Mouse (Mus musculus) layer of hippocampus, adult 8-10 months (tissue): ENCODE results near the gene Gabbr1. TPM values are rescaled to one million over a fixed set of nuclear protein-coding genes. Genes with fewer than 3 reads are reported as not detected.
A peak's percentile ranks its signal among the peaks of the same experiment; 100 is the strongest.
"Not testable (repeated sequence)": the region's sequence is repeated elsewhere in the genome, so short reads cannot be mapped to it uniquely, and the experiment has no call there.

Experiments used
- DNase-seq, 2 experiments: peaks; one replicate each; pipeline ENCODE4 v3.0.0; 2022; ENCODE audit warnings: low spot score in 2 of 2
- total RNA-seq, 4 experiments: library from RNA; stranded (reverse); gene quantifications; 2 replicates each; pipeline ENCODE4 v1.2.4; 2022

Gene Gabbr1
- total RNA-seq: 100 to 1,000 TPM; 595 to 693 (median 673) TPM

DNA sequence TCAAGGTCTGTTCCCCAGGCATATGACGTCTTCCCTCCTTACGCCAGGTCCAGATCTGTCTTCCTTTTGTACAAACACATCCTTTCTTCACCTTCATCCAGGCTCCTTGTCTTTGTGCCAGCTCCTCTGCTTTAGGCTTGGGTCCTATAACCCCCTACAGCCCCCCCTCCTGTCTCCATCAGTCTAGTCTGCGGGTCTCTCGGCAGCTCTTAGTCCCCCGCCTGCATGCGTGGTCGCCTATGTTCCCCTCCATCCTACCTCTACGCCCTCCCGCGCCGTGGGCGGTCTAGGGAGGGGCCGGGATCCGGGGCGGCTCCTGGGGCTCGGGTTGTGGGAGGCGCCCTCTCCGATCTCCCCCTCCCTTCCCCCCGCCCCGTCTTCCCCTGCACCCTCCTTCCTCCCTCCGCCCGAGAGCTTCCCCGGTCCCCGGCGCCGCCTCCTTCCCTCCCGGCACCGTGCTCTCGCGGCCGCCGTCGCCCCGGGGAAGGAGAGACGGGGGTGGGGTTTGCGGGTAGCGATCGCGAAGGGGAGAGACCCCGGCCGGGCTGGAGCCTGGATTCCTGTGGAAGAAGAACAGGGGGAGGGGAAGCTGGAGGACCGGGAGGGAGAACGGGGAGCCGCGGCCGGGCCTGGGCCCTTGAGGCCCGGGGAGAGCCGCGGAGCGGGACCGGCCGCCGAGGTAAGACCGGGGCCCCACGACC lies at the start of gene Gabbr1:
TSS of gene Gabbr1 (plus strand) at position 356 of the 701 bp plus-strand sequence.
- DNase-seq: peak; percentile 71 to 73

DNA sequence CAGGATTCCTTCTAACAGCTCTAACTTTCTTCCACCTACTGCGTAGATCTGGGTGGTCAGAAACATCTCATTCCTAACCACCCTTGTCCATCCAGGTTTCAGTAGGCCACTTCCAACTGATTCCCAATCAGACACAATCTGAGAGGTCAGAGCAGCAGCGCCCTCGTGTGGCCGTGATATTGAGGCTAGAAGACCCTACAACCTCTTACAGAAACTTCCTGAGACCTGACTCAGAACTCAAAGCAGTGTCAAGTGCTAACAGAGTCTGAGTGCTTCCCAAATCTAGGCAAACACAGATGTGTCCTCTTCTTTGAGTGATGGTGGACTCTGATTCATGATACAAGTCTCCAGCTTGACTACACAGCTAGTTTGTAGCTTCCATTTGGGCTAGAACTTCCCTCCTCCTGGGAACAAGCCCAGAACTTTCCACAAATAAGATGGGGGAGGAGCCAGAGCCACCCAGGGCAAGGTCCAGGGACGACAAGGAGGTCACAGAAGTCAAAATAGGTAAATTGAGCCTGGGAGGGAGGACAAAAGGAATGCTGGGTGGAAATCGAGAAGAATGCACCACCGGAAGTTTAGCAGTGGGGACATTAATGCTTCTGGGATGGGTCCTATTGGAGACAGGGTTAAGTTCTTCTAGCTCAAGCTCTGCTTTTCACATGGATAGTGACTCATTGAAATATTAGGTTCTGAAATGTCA lies 48.6 kb upstream of the Gabbr1 start:
- DNase-seq: peak; percentile 34 to 80

DNA sequence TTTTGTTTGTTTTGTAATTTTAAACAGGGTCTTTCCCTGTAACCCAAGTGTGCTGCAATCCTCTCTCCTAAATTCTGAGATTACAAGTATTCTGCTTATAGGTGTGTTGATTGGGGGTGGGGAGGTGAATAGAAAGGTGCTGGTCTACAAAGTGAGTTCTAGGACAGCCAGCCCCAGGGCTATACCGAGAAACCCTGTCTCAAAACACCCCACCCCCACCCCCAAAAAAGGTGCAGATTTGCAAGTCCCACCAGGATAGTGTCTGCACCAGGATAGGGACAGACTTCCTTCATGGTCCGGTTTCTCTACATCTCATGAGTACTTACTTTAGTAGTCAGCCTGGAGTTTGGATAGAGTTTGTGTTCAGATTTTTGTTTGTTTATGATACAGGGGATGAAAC lies 47.3 kb upstream of the Gabbr1 start:
- no peak for DNase-seq

DNA sequence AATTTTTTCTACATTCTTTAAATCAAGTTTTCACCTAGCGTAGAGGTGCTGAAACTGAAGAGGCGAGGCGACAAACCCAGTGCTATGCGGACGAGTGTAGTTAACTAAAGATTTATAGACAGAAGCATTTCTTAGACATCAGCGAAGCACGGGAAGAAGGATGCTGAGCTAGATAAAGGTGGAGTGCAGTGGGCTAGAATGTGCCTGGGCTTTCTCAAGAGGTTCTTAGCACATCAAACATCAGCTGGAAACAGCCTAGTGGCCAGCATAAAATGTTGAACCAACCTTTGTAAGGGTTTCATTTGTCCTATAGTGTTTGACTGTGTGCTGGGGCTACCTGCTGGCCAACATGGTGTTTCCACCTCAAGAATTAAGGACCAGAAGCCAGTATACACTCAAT lies 44.9 kb upstream of the Gabbr1 start, which contains the start of gene Zfp57:
TSS of gene Zfp57 (plus strand) at position 301 of the 400 bp plus-strand sequence.
- no peak for DNase-seq

DNA sequence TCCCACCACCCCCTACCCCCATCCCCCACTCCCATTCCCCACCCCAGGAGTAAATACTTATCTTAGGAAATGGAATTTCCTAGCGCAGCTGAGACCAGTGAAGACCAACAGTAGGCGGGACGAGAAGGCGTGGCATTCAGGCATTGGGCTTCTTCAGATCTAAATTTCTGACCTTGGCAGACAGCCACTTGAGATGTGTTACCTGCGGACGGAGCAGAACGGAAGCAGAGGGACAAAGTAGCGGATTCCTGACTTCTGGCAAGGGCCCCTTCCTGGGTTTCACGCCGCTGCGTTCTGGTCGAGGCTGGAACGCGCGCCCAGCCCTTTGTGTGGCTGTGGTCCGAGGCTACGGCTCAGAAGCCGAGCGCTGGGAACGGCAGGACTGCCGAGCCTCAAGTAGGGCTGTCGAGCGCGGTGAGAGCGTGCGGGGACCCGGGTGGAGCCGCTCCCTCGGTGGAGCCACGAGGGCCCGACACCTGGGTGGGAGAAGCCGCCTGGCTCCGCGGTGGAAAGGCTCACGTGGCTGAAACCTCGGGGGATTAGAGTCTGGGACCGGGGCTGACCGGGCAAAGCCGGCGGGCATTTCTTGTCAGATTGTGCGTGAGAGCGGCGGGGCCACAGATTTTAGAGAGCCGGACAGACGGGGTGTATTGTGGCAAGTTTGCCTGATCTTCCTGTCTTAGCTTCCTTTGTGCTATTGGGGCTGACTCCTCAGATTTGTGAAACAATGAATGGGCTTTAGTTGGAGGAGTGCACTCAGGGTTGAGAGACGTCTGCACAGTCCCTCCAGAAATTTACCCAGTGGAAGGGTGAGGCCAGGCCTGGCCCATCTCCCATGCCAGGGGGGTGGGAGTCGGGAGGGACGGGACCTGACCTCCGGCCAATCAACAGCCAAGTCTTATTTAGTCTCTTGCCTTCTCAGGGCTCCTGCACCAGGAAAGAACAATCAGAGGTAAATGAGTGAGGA lies 43.1 kb upstream of the Gabbr1 start:
- no peak for DNase-seq

DNA sequence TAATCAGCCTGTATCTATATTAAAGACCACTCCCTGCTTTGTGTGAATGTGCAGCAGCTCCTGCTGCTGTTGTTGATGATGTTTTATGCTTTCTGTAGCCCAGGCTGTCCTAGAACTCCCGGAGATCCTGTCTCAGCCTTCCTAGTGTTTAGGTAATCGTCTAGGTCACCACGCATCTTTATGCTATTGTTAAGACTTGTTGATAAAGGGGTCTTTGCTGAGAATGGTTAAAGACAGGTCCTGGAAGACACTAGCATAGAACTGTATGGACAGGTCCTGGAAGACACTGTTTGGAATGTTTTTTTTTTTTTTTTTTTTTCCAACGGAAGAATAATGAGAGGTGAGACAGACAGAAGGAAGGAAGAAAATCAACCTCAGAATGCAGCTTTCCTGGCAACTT lies 42.4 kb upstream of the Gabbr1 start:
- DNase-seq: no peak

DNA sequence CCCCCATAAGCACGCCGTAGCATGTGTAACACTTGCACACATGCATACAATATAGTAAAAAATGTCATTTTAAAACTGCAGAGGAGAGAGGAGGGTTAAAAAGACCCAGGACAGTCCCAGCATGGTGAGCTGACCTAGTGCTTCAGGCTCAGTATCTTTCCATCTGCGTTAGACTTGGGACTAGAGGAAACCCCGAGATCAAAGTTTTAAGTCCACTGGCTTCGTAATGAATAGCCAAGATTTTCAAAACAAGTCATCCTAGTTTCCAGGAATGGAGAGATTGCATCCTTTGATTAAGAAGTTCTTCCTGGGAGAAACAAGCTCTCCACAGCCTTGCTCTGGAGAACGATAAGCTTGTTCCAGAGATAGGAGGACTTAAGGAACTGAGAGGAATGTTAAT lies 37.6 kb upstream of the Gabbr1 start:
- DNase-seq: no peak

DNA sequence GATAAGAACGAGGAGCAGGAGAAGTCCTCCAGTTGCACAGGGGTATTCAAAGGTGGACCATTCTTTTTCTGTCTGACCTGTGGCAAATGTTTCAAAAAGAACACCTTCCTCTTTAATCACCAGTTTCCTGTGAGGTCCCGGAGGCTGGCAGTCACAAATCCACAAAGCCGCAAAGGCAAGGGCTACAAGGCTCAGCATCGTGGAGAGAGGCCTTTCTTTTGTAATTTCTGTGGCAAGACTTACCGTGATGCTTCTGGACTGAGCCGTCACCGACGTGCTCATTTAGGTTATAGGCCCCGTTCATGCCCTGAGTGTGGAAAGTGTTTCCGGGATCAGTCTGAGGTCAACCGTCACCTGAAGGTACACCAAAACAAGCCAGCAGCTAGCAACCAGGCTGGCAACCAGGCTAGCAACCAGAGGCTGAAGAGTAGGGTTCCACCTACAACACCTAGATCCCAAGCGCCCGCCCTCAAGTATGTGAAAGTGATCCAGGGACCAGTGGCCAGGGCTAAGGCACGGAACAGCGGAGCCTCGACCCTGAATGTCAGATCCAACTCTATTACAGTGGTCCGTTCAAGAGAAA lies 36.2 kb upstream of the Gabbr1 start:
- no peak for DNase-seq

DNA sequence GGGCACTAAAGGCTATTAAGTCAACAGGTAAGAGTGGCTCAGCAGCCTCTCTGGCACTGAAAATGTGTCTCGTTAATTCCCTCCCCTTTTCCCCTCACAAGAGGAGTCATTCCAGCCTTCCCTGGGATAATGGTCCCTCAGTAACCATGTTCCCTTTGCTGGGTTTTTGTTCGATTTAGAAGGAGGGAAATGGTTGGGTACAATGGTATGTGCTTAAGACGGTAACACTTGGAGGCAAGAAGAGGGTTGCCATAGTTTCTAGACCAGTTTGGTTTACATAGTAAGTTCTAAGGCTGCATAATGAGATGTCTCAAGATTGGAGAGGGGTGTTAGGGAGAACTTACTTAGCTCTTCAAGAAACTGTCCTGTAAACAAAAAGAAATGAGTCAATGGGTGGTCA lies 34.0 kb upstream of the Gabbr1 start:
- no peak for DNase-seq

DNA sequence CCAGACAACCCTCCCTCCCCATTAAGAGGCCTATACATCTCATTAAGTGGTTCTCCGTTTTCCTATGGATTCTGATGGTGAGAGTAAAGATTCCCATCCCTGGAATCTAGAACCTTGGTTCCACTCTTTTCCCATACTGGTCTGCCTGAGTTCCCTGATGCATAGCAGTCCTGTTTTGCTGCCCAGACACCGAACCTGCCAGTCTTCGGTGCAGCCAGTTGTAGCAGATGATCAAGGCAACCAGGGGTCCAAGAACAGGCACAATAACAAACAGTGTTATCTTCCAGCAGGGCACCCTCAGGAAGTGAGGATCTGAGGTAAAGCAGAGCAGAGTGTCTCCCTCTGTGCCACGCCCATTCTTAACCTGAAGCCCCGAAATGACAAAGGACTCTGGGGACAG lies 33.6 kb upstream of the Gabbr1 start:
- DNase-seq: no peak

DNA sequence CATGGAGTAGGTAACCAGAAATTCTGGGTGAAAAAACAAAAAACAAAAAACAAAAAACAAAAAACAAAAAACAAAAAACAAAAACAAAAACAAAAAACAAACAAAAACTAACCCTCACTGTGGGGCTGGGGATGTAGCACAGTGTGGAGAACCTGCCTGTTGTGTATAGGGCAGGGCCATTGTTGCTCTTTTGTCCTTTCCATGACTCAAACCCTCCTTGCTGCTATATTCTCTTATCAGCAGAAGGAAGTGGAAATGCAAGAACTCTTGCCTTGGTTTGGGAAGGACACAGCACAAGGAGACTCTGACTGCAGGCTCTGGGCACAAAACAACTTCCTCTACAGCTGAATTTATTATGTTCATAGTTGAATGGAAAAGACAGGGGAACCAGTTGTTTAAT lies 29.4 kb upstream of the Gabbr1 start:
- no peak for DNase-seq

DNA sequence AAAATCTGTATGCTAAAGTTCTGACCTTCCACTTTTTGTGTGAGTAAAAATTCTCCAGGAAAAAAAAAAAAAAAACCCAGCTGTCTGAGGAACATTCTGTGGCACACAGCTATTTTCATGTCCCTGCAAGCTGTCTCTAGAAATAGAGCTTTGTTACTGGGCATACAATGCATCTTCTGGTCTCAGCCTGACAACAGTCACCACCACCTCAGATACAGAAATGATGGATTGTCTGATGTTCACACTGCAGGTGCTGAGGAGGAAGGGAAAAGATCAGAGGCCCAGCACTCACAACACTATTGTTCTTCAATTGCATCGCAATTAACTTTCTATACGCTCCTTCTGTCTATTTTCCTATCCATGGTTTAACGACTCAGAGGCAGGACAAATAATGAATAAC lies 27.4 kb upstream of the Gabbr1 start:
- peak; percentile 23 to 27 for DNase-seq

DNA sequence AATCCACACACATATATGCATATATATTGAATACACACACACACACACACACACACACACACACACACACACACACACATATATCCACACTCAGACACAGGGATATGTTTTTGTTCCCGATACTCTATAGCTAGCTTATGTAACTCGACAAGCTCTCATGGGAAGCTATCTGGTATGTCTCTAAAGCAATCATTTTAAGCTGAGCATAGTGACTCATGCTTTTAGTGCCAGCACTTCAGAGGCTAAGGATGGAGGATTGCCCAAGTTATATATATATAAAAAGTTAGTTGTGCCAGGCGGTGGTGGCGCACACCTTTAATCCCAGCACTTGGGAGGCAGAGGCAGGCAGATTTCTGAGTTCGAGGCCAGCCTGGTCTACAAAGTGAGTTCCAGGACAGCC lies 26.5 kb upstream of the Gabbr1 start:
- not testable (repeated sequence) for DNase-seq

DNA sequence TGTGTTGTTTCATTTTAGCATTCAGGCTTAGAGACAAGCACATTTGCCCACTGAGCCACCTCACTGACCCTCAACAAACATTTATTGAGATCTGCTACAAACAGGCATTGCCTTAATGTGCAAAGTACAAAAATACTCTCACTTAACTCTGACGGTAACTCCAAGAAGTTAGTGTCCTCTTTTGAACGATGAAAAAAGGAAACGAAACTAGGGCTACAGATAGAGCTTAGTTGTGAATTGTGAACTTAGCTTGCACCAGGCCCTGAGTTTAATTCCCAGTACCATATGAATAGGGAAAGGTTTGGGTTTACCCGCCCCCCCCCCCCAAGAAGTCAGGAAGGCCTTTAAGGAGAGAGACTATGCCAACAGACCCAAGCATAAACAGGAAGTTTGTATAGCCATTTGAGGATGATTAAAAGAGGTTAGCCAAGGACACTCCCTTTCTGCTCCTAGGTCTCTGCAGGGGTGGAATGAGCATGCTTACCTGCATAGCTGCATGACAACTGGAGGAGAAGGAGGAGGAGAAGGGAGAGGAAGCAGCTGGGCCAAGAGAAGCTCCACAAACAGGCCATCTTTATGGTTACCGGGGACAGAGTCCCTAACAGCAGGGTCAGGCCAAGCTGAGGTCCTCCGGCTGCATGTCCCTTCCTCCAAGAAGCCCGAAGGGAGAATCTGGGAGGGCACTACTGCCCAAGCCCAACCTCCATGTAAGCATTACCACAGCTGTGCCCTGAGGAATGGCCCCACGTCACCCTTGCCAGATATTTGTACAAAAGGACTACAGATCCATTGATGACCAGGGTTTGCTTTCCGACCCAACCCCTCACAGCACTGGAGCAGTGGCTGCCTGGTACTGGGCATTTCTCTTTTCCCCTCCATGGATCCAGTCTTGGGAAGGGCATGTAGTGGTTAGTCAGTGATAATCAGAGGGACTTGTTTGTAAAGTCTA lies 22.9 kb upstream of the Gabbr1 start, which contains the start of gene Mog:
TSS of gene Mog (minus strand) at position 771 of the 949 bp plus-strand sequence.
- peak; percentile 53 to 73 for DNase-seq

DNA sequence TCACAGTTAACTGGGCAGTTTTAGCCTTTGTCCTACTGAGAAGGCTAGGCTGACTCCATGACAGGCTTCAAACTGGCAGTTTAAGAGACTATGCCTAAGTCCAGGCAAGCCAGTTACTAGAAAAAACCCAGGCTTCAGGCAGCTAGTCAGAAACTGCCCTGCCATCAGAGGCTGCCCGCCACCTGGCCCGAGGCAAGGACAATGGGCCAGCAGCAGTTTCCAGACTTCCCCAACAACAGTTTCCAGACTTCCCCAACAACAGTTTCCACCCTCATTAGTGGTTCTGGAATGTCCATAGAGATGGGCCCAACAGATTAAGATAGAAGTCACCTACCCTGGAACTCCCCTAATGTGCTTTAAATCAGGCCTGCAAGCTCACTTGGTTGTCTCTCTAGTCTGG lies 19.3 kb upstream of the Gabbr1 start:
- no peak for DNase-seq

DNA sequence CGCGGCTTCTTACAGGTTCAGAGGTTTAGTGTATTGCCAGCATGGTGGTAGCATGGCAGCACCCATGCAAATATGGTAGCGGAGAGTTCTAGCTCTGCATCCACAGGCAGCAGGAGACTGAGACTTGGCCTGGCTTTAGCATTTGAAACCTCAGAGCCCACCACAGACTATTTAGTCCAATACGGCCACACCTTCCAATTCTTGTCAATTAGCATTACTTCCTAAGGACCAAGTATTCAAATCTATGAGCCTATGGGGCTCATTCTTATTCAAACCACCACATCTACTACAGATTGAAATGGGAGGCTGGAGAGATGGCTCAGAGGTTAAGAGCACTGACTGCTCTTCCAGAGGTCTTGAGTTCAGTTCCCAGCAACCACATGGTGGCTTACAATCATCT lies 18.3 kb upstream of the Gabbr1 start:
- DNase-seq: no peak

DNA sequence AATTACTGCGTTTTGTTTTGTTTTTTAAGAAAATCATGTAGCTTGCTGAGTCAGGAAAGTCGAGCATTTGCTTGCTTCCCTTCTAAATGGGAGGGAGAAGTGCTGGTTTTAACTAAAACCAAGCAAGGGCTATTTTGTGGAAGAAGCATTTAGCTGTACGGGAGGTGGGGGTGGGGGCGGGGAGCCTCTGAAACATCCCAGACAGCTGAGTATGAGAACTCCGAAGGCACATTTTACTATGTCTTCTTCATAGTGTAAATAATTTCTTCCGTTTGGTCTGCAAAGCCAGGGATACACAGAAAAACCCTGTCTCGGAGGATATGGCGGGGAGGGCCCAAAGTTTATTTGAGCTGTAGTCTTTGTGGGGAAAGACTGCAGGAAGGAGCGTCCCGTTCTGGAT lies 17.6 kb upstream of the Gabbr1 start:
- DNase-seq: no peak

DNA sequence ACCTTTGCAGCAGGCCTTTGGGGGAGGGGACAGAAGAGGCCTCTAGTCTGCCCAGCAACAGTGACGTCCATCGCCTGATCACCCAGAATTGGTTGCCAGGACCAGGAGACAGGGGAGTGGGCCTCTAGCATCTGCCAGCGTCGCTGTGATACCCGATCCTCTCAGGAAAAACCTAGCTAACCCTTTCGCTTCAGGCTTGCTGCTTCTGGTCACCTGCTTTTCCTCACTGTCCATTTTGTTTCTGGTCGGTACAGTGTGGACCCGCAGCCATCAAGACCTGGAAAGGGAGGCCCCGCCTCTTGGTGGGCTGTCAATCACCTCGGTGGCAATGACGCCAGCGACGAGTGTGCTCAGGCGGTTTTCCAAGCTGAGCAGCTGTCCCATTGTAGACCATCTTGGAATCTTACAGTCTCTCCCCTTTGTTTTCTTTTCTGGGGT lies 17.1 kb upstream of the Gabbr1 start:
- peak; percentile 93 to 96 for DNase-seq

DNA sequence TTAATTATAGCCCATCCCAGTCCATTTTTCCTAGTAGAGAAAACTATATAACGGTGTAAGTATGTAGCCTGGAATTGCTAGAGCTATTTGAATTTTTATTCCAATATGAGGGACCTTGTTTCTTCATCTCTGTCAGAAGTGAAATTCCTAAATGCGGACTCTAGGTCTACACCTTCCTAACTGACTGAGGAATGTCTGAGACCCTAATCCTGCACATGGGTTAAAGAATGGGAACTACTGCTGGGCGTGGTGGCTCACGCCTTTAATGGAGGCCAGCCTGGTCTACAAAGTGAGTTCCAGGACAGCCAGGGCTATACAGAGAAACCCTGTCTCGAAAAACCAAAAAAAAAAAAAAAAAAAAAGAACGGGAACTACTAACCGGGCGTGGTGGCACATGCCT lies 16.6 kb upstream of the Gabbr1 start:
- no peak for DNase-seq
